Mouse (Mus musculus): ENCODE data around the gene Zbtb4.

Gene Zbtb4

DNA sequence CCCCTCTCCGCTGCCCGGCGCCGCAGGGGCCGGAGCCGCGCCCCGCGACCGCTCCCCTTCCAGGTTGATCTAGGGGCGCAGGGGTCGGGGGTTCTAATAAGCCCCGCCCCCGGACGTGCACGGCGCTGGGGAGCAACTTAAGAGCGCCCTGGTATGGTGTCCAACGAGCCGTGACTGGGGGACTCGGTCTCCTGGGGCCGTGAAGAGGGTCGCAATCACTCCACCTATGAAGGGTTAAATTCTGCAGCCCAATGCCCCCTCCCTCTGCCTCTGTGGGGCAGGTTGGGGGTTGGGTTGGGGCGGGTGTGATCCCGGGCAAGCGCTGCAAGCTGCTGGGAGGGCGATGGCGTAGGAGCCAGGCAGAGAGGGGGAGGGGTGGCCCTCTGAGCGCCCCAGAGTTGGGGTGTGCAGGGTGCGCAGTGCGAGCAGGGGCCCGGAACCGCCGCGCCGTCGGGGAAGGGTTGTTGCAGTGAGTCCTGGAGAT, 456 bp downstream of the Zbtb4 start:
- DNase-seq, result peak; percentile 91

DNA sequence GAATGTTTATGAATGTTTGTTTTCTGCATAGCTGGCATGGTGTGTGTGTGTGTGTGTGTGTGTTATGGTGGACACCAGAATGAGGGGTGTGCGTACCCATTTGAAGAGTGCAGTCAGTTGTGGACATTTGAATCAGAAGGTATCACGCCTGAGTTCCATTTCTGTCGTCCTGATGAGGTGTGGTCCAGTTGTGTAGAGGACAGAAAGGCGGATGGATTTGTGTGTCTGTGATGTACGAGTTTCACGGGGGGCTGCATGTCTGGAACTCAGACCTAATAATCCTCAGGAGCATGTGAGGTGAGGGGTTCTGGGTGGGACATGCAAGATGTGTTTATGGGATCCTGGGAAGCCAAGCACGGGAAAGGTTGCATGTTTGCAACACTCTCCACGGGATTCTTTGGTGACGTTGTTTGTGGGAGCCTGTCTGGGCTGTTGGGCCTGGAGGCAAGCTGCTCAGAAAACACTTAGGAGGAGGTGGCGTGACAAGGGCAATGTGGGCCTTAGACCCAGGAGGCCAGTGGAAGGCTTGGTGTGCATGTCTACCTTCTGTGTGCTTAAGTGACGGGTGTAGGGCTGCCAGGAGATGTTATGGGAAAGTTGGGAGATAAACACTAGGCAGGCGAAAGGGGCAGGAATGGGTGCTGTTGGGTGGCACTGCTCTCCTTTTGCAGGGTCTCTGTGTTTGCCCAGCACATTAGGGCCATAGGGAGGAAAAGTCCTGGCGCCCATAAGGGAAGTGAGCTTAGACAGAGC, 1.3 kb downstream of the Zbtb4 start:
- DNase-seq, result no peak

DNA sequence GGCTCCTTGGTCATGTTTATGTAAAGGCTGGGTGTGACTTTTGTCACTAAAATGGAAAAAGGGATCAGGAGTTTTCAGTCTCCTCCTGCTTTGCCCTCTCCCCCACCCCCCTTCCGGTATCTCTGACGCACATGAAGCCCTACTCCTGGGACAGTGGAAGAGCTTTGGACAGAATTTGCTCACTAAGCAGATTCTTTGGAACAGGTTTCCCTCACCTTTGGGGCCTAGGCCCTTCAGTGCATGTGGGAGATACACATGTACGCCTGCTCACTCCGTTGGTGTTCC, 1.9 kb downstream of the Zbtb4 start:
- no peak for DNase-seq

DNA sequence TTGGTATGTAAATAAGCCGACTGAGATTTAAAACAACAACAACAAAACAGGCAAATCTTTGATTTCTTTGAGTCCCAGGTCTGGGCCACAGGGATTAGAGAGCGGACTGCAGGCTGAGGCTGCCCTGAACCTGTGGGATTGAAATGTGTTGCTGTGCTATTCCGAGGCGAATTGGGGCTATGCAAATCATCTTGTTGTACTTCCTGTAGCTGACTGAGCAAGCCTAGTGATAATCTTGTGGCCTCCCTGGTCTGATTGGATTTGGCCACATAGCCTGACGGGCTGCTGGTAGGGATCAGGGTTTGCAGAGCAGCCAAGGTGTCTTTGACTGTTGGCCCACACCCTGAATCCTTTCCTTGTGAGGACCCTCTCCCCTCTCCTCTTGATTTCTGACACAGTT, 9.2 kb downstream of the Zbtb4 start:
- no peak for DNase-seq

DNA sequence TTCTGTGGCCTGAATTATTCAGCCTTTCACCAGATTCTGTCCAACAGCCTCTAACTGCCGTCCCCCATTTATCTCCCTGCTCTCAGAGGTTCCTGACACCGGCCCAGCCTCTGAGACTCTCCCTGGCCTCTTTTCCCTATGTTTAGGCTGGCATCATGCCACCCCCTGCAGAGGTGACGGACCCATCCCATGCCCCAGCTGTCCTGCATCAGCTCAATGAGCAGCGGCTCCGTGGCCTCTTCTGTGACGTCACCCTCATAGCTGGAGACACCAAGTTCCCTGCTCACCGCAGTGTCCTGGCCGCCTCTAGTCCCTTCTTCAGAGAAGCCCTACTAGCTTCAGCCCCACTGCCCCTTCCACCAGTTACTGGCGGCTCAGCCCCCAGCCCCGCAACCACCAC, 10.0 kb downstream of the Zbtb4 start:
- no peak for DNase-seq

DNA sequence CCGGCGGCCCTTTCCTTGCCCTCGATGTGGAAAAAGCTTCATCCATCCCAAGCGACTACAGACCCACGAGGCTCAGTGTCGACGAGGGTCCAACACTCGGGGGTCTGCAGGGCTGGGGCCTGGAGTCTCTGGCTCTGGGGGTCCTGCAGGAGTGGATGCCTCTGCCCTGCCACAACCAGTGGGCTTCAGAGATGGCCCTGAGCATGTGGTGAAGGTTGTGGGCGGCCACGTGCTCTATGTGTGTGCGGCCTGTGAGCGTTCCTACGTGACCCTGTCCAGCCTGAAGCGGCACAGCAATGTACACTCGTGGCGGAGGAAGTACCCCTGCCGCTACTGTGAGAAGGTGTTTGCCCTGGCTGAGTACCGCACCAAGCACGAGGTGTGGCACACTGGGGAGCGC, 10.8 kb downstream of the Zbtb4 start:
- DNase-seq, result no peak

DNA sequence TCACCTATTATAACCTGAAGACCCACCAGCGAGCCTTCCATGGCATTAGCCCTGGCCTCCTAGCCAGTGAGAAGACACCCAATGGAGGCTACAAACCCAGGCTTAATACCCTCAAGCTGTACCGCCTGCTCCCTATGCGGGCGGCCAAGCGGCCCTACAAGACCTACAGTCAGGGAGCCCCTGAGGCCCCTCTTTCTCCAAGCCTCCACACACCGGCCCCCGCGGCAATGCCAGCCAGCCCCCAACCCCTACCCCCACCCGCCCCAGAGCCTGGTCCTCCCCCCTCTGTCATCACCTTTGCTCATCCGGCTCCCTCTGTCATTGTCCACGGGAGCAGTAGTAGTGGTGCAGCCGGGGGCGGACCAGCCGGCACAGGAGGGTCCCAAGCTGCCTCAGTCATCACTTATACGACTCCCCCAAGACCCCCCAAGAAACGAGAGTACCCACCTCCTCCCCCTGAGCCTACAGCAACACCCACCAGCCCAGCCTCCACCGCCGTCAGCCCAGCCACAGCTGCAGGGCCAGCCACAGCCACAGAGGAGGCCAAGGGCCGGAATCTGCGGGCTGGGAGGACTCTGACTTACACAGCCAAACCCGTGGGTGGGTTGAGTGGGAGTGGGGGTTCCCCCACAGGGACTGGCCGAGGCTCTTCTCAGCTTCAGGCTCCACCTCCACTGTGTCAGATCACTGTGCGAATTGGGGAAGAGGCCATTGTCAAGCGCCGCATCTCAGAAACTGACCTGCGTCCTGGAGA, 12.0 kb downstream of the Zbtb4 start:
- DNase-seq, result no peak

DNA sequence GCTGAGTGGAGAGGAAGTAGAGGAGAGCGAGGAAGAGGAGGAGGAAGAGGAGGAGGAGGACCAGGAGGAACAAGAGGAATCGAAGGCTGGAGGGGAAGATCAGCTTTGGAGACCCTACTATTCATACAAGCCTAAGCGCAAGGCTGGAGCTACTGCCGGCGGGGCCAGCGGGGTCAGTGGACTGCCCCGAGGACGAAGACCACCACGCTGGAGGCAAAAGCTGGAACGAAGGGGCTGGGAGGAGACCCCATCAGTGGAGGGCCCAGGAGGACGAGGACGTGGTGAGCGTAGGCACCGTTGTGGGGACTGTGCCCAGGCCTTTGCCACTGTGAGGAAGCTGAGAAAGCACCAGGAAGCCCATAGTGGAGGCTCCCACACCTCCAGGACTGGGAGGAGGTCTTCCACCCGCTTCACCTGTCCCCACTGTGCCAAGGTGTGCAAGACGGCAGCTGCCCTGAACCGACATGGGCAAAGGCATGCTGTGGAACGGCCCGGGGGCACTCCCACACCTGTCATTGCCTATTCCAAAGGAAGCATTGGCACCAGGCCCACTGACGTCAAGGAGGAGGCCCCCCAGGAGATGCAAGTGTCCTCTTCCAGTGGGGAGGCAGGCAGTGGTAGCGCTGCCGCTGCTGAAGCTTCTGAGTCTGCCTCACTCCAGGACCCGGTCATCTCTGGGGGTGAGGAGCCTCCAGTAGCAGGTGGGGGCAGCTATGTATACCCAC, 12.7 kb downstream of the Zbtb4 start:
- DNase-seq, result no peak

DNA sequence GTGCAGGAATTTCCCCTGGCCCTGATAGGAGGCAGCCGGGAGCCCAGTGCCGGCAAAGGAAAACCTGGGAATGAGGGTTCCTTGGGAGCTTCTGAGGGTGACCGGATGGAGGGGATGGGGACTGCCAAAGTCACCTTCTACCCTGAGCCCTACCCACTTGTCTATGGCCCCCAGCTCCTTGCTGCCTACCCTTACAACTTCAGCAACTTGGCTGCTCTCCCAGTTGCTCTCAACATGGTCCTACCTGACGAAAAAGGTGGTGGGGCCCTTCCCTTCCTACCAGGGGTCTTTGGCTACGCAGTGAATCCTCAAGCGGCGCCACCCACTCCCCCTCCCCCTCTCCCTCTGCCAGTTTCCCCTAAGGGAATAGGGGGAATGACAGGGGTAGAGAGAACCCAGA, 13.3 kb downstream of the Zbtb4 start:
- DNase-seq, result no peak

DNA sequence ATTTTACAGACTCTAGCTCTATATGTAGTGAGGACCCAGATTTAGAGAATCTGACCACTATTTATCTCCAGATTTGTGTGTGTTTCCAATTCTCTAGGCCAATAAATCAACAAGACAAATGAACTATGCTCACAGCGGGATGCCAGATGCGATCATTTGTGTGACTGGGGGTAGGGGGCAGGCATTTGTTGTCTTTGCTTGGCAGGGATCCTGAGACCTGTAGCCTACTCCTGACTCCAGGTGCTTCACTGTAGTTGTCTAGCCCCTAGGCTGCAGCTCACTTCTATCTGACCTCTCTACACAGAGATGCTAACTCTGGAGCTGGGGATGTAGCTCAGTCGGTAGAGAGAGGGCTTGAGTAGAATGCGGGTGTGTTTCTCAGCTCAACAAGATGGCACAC, 16.1 kb downstream of the Zbtb4 start:
- DNase-seq, result no peak

DNA sequence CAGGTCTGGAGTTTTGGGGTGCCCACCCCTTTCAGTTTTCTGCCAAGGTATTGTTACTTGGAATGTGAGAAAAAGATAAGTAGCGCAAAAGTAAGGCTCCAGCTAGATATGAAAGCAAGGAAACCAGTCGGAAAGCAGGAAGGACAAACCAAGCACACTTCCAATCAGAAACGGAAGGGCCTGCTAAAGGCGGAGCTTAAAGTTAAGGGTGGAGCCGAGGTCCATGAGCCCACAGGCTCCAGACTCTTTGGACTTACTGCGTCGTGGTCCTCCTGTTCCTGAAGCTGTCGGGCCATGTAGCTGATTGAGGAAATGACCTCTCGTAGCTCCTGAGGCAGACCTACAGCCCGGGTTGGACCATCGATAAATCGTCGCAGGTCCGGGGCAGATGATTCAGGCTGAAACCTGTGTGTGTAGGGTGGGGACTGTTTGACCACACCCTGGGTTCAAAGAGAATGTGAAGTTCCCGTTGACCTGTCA, 19.1 kb downstream of the Zbtb4 start:
- no peak for DNase-seq

DNA sequence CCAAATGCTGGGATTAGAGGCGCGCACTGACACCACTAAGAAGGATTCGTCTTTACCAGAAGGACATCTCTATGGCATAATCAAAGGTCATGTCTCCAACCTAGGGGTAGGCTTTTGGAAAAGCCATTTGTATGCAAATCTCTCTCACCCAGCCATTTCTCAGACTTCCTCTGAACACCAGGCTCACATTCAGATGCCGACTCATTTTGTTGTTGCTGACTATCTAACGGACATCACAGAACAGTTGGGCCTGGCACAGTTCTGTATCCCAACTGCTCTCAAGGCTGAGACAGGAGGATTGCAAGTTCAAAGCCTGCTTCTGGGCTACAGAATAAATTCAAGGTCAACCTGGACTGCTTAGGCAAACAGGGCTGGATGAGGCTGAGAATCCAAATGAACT, 21.6 kb downstream of the Zbtb4 start:
- DNase-seq, result no peak

DNA sequence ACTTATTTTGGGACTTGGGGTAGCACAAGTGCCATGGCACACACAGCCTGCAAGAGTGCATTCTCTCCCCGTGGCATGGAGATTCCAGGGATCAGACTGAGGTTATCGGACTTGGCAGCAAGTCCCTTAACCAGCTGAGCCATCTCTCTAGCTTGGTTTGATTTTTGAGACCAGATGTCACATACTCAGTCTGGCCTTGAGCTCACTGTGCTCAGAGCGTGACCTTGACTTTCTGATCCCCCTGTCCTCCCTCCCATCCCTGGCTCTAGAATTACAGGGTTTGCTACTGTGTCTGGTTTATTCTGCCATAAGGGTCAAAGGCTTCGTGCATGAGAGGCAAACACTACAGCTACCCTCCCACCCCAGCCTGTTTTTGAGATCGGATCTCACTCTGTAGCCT, 23.7 kb downstream of the Zbtb4 start:
- no peak for DNase-seq

DNA sequence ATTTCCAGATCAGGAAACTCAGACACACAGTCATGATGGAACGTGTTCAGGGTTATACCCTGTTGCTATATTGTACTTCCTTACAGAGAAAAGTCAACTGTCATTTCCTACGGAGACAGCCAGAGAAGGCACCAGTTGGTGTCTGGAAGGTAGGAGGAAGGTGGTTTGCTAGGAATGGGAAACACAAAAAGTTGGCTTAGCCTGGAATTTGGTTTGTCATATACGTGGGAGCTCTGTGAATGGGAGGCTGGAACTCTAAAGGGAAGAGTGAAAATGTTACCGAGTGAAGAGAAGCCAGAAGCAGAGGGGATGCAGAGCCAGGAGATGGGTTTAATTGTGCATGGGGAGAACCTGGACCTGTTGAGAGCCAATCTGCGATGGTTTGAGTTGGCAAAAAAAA, 25.7 kb downstream of the Zbtb4 start:
- no peak for DNase-seq

DNA sequence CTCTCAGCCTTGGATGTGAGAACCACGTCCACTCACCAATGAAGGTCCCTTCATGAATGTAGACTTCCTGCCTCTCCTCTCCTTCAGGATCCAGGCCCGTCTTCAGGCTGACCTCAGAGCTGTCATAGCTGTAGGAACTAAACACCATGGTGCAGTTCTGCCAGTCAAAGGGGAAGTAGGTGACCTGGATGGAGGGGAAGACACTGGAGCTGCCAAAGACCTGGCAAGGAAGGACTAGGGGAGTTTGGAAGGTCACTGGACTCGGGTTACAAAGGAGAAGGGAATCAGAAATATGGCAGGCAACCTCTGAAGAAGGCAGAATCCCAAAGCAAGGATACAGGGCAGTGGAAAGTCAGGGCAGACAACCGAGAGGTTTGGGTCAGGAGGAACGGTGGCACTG, 27.7 kb downstream of the Zbtb4 start:
- DNase-seq, result no peak

DNA sequence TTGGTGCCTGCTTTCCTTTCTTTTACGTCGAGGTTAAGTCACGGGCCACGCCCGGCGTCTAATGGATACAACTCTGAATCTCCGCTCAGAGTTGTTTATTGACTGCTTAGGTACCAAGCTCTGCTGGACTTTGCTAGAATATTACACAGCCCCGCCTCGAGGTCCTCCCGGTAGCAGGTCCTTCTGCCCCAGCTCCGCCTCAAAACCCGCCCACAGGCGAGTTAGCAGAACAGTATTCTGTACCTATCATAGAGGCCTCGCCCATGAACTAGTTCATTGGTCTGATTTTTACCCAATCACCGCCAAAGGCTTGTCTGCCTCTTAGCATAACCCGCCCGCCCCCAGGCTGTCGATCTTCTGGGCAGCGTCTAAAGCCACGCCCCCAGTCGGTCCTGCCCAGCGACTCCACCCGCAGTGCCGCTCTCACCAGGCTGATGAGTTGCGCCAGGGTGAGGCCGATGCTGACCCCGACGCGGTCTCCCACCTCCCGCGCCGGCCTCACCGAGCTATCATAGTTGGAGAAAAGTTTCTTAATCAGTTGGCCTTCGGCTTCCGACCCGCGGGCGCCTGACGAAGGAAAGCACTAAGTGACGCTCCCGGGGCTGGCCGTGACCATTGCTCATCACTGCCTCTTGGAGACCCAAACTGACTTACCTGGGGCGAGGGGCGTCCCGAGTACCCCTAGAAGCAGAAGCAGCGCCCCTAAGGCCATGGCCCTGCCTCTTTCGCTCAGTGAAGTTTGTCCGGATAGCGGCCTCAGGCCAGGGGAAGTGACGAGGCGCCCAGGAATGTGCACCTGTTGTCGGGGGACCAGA, 29.7 kb downstream of the Zbtb4 start, which contains the start of gene Chrnb1:
Gene Chrnb1, minus strand, starts transcription at position 776 of the 815 bp plus-strand sequence.
- DNase-seq, result peak; percentile 91

DNA sequence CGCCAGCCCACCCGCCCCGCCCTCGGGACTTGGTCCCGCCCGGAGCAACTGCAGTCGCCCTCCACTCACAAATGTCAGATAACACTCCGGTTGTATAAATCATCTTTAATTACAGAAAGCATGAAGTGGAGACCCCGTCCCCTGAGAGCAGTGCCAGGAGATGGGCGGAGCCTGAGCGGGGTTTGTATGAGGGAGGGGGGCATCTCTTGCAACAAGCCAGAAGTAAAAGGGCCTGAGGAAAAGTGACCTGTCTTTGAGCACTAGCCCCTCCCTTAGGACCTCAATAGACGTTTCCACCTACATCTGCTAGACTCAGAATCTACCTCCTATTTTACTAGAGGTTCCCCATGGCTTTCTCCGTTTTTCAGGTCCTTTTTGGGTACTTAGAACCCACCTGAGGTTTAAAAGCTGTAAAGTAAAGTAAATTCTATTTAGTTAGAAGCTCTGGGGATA, 30.3 kb downstream of the Zbtb4 start:
- no peak for DNase-seq

DNA sequence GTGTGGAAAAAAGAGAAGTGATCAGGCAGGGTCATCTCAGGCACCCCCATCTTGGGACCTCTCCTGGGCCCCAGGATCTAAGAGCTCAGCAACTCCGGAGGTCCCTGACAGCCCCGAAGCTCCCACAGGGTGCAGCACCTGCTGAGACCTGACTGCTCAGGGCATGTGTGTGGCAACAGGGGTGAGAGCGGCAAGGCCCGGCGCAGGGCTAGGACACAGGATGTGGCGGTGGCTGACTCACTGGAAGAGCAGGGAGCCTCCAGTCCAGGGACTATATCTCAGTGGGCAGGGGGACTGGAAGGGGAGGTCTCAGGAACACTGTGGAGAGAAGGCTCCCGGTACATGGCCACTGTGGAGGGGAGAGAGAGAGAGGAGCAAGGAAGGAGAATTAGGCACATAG, 32.2 kb downstream of the Zbtb4 start:
- DNase-seq, result no peak

DNA sequence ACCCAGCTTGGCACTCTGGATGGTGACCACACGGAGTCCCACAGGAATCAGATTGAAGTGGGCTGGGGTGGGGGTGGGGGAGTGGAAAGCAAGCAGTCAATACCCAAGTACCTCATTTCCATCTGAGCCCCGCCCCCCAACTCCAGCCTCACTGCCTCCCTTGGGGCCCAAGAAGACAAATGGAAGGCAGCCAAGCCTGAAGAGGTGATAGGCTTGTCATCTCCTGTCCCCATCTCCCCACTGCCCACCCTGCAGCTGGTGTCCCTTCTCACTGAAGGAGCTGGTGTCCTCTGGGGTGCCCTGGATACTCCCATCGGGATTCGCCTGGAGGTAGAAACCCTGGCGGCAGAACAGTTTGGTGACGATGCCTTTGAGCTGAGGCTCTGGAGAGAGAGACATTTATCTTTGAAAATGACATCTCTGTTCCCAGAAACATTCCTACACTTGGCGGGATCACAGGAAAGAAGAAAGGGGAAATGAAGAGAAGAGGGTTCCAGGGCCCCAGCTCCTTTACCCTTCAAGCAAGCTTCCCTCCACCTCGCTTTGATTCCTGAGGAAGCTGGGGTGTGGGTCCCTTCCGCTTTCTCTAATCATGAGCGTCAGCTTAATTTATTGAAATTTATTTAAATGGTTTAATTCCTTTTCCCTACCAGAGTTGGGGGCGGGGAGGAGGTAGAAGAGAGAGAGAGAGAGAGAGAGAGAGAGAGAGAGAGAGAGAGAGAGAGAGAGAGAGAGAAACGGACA, 33.9 kb downstream of the Zbtb4 start:
- DNase-seq, result no peak

DNA sequence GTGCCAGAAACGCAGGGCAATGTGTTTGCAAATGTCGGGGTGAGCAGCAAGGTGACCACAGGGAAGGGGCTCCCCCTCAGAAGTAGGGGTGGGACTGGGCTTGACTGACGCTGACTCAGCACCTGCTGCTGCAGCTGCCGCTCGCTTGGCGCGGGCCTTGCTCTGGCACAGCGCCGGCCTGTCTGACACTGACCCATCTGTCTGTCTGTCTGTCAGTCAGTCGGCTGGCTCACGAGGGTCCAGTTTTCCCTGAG, 34.4 kb downstream of the Zbtb4 start:
- no peak for DNase-seq

DNA sequence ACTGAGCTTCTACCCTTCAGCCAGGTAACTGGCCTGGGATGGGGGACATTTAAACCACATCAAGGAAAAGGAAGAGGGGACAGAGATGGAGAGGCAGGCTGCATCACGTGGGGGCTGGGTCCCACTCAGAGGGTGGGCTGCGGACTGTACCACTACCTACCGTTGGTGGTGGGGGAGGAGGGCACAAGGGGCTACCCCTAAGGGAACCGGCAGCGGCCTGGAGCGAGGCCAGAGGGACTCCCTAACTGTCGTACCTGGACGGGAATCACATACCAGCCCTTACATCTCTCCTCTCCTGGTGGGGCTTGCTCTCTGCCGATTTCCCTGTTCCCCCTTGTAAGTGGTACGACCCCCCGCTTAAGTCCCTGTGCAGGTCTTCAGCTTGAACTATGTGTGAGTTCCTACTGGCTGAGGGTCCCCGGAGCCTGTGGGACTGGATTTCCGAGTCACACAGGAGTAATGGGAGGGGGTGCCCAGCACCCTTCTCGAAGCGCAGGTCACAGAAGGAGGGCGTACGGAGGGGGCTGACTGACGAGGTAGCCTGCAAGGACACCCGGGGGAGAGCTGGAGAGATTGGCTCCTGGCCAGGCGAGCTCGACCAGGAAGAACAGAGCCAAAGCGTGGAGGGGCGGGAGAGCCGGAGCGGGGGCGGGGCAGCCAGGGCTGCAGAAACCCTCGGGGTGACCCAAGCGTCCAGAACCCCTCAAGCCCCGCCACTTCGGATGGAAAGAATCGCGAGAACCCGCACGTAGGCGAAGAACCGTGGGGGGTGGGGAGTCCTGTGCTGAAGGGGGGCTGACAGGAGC, 34.9 kb downstream of the Zbtb4 start:
- DNase-seq, result no peak
